Mouse (Mus musculus) stomach, postnatal 0 days (tissue): ENCODE data around the gene Vinac1.

Experiments used
- CTCF ChIP-seq: IDR thresholded peaks from 2 replicates; pipeline ENCODE4 v1.5.1; 2016; ENCODE audit warnings: antibody characterized with exemption, low read depth, mild to moderate bottlenecking, moderate library complexity
- EP300 ChIP-seq: optimal IDR thresholded peaks from 2 replicates; pipeline ENCODE3; 2016; ENCODE audit warnings: antibody characterized with exemption

- TF ChIP-seq EP300 (no peak), CTCF (no peak)
These were observed 31.2 kb upstream of the Vinac1 start for GRCm38 (mm10) chr2:129079194-129079593.
